Mouse (Mus musculus) cortical plate, adult 2 months (tissue): ENCODE measurements around the gene Chaf1a. TPM values are rescaled to one million over a fixed set of nuclear protein-coding genes. Genes with fewer than 3 reads are reported as not detected.

Source experiments
- H3K27ac ChIP-seq: fragments of 200-500 bp; 2 replicates; pipeline ENCODE4 v1.5.1; 2012; ENCODE audit warnings: low read length, control low read depth, inconsistent platforms; ENCODE audit not compliant: insufficient read depth
- H3K4me1 ChIP-seq: fragments of 200-500 bp; 2 replicates; pipeline ENCODE4 v1.6.1; 2011; ENCODE audit warnings: low read length; ENCODE audit not compliant: control insufficient read depth, insufficient read depth
- H3K4me3 ChIP-seq: fragments of 200-500 bp; 2 replicates; pipeline ENCODE4 v1.5.1; 2011; ENCODE audit warnings: mild to moderate bottlenecking, low read length, control low read depth; ENCODE audit not compliant: insufficient read depth
- CTCF ChIP-seq: fragments of 200-500 bp; IDR thresholded peaks from 2 replicates; pipeline ENCODE4 v1.5.1; 2011; ENCODE audit warnings: mild to moderate bottlenecking, control low read depth, low read length; ENCODE audit not compliant: insufficient read depth; ENCODE audit errors: extremely low read depth
- POLR2A ChIP-seq: fragments of 200-500 bp; IDR thresholded peaks from 2 replicates; pipeline ENCODE4 v1.6.1; 2011; ENCODE audit warnings: mild to moderate bottlenecking, low read length, control low read depth; ENCODE audit not compliant: insufficient read depth; ENCODE audit errors: extremely low read depth
- polyA plus RNA-seq: library from polyadenylated mRNA; depleted of rRNA; stranded (reverse); fragments of >200 nt; gene quantifications from 2 replicates; pipeline ENCODE4 v1.2.3, GENCODE M21; 2012

Chaf1a gene
- polyA plus RNA-seq, 1 experiment, result 2.6 TPM

GRCm38 (mm10) chr17:56026881-56027280, 13.4 kb upstream of the Chaf1a start:
- Histone ChIP-seq H3K27ac (no peak overlapping the region), H3K4me3 (no peak overlapping the region), H3K4me1 (peaks cover 28% of the 10 kb centered on the region)
- TF ChIP-seq CTCF (no peak), POLR2A (no peak)

GRCm38 (mm10) chr17:56027801-56028441, 12.3 kb upstream of the Chaf1a start:
- H3K27ac ChIP-seq, result no peak overlapping the region
- H3K4me1 ChIP-seq, result peaks cover 25% of the 10 kb centered on the region
- TF ChIP-seq CTCF (no peak), POLR2A (no peak)
- no peak overlapping the region for H3K4me3 ChIP-seq

DNA sequence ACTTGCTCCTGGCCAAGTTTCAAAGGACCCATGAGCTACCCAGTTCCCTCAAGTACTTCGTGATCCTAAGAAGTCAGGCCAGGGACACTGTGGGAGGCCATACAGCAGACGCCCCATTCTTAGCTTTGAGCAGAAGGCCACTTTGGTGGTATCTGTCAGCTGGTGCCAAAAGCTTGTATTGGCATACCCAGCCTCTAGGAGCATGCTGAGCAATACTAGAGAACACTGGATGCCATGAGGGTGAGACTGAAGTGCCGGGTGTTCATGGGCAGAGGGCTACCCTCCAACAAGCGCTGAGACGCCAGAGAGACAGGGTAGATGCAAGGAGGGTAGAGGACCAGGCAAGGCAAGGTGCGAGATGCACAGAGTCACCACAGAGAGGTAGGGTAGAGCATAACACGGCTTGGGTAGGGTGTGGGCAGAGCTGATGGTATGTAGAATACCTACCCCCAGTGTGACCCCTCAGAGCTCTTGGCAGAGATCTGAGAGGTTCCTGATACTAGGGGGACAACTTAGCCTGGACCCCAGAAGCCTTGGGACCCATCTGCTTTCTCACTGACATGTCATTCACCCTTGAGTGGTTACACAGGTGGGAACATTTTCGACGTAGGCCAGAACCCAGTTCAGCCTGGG, 9.9 kb upstream of the Chaf1a start:
- Histone ChIP-seq H3K4me1 (peaks cover 19% of the 10 kb centered on the region), H3K4me3 (no peak overlapping the region), H3K27ac (peak overlapping the region; percentile 43; the same call in 1 of the 2 replicates)
- TF ChIP-seq POLR2A (no peak), CTCF (no peak)

DNA sequence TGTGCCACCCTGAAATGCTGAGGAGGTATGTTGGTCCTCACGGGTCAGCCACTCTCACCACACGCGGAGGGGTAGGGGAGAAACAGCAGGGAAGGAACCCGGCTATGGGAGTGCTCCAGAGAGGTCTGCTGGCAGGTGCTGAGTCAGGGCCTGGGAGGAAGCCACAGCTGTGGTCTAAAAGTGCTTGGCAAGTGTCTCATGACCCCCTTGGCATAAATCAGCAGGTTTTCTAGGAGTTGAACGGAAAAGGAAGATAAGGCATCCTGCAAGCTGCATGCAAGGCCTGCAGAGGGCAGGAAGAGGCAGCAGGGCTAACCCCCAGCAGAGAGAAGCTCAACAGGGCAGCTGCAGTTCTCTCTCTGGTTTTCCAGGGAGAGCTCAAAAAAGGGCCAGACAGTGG, 9.3 kb upstream of the Chaf1a start:
- H3K4me3 ChIP-seq, result no peak overlapping the region
- TF ChIP-seq POLR2A (no peak), CTCF (no peak)
- H3K4me1 ChIP-seq, result peaks cover 19% of the 10 kb centered on the region
- H3K27ac ChIP-seq, result peak overlapping the region; percentile 43; the same call in 1 of the 2 replicates

DNA sequence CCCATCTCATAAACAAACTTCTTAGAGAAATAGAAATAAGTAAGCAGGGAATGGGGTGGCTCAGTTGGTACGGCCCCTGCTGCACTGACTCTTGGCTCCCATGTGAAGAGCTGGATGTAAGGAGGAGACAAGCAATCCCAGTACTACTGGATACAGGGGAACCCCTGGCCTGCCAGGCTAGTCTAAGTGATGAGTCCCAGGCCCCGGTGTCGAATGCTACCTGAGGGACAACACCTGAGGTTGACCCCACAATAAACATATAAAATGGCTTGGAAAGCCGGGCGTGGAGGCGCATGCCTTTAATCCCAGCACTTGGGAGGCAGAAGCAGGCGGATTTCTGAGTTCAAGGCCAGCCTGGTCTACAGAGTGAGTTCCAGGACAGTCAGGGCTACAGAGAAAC, 8.8 kb upstream of the Chaf1a start:
- TF ChIP-seq CTCF (no peak), POLR2A (no peak)
- H3K4me1 ChIP-seq, result peaks cover 17% of the 10 kb centered on the region
- no peak overlapping the region for H3K27ac ChIP-seq
- no peak overlapping the region for H3K4me3 ChIP-seq

GRCm38 (mm10) chr17:56032127-56032733, 8.0 kb upstream of the Chaf1a start:
- no peak overlapping the region for H3K4me3 ChIP-seq
- no peak overlapping the region for H3K27ac ChIP-seq
- TF ChIP-seq POLR2A, result no peak
- TF ChIP-seq CTCF, result no peak
- H3K4me1 ChIP-seq, result peaks cover 15% of the 10 kb centered on the region

GRCm38 (mm10) chr17:56032831-56033230, 7.4 kb upstream of the Chaf1a start:
- Histone ChIP-seq H3K4me3 (no peak overlapping the region), H3K27ac (no peak overlapping the region), H3K4me1 (peaks cover 15% of the 10 kb centered on the region)
- TF ChIP-seq CTCF, result no peak

GRCm38 (mm10) chr17:56034040-56034725, 6.1 kb upstream of the Chaf1a start:
- TF ChIP-seq CTCF (no peak), POLR2A (no peak)
- Histone ChIP-seq H3K27ac (no peak overlapping the region), H3K4me3 (no peak overlapping the region), H3K4me1 (peaks cover 13% of the 10 kb centered on the region)

GRCm38 (mm10) chr17:56034726-56035100, 5.5 kb upstream of the Chaf1a start:
- TF ChIP-seq POLR2A (no peak), CTCF (no peak)
- no peak overlapping the region for H3K27ac ChIP-seq
- no peak overlapping the region for H3K4me3 ChIP-seq

More at GRCm38 (mm10) chr17:56034726-56035100, 5.5 kb upstream of the Chaf1a start:
- peaks cover 10% of the 10 kb centered on the region for H3K4me1 ChIP-seq
